Mouse (Mus musculus) ES-Bruce4 (cell line): ENCODE results near the gene Pih1d1.

Source experiments
- CTCF ChIP-seq: IDR thresholded peaks from one replicate; pipeline ENCODE4 v1.8.1; 2011; ENCODE audit warnings: low read depth, low read length
- EP300 ChIP-seq: IDR thresholded peaks from 2 replicates; pipeline ENCODE4 v1.6.1; 2011; ENCODE audit warnings: low read depth, low read length; ENCODE audit not compliant: insufficient read depth
- POLR2A ChIP-seq: IDR thresholded peaks from one replicate; pipeline ENCODE4 v1.8.1; 2011; ENCODE audit warnings: low read length; ENCODE audit not compliant: insufficient read depth

DNA sequence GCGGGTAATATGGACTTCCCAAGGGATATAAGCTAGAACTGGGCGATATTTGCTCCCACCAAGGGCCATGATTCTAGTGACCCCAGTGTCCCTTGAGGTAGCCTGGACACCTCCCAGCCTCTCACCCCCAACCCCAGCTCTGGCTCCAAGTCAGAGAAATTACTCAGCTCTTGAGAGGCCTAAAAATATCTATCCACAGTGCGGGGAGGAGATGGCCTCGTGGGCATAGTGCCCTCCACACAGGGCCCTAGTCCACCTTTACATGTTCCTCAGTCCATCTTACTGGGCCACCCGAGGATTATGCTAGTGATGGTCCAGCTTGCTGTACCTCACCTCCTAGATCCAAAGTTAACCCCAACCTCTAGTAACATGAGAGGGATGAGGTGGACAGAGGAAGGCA is 10.7 kb downstream of the Pih1d1 start:
- TF ChIP-seq POLR2A = no peak
- TF ChIP-seq CTCF = no peak
- TF ChIP-seq EP300 = no peak
